Mouse (Mus musculus) spleen, adult 2 months (tissue): ENCODE results near the gene Dhdds.

Experiments used
- CTCF ChIP-seq: fragments of 200-500 bp; IDR thresholded peaks from 2 replicates; pipeline ENCODE4 v1.5.1; 2011; ENCODE audit warnings: mild to moderate bottlenecking, inconsistent platforms; ENCODE audit not compliant: insufficient read depth, insufficient read length, insufficient replicate concordance; ENCODE audit errors: extremely low read depth
- POLR2A ChIP-seq: fragments of 200-500 bp; IDR thresholded peaks from 2 replicates; pipeline ENCODE4 v1.6.1; 2011; ENCODE audit warnings: low read depth, low read length, inconsistent platforms

DNA sequence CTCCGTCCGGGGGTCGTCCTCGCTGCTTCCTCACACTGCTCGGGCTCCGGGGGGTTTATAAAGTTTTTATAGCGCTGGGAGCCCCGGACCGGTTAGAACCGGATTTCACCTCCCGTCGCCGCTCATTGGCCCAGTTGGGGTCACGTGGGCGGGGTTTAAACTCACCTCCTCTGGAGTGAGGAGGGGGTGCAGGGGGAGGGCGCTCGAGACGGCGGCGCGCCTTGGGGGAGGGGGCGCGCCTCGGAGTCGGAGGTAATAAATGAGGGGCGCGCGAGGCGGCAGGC, 32.9 kb downstream of the Dhdds start:
- no peak for TF ChIP-seq POLR2A
- TF ChIP-seq CTCF: no peak
